Mouse (Mus musculus) 3134 (cell line): ENCODE measurements around the gene Xbp1.
"Not testable (repeated sequence)": the region's sequence is repeated elsewhere in the genome, so short reads cannot be mapped to it uniquely, and the experiment has no call there.

ENCODE experiments used
- DNase-seq: peaks from one replicate; pipeline ENCODE4 v3.0.0-alpha.2; 2011; ENCODE audit warnings: low spot score; ENCODE audit not compliant: insufficient read length; ENCODE audit errors: extremely low read depth

Gene Xbp1

DNA sequence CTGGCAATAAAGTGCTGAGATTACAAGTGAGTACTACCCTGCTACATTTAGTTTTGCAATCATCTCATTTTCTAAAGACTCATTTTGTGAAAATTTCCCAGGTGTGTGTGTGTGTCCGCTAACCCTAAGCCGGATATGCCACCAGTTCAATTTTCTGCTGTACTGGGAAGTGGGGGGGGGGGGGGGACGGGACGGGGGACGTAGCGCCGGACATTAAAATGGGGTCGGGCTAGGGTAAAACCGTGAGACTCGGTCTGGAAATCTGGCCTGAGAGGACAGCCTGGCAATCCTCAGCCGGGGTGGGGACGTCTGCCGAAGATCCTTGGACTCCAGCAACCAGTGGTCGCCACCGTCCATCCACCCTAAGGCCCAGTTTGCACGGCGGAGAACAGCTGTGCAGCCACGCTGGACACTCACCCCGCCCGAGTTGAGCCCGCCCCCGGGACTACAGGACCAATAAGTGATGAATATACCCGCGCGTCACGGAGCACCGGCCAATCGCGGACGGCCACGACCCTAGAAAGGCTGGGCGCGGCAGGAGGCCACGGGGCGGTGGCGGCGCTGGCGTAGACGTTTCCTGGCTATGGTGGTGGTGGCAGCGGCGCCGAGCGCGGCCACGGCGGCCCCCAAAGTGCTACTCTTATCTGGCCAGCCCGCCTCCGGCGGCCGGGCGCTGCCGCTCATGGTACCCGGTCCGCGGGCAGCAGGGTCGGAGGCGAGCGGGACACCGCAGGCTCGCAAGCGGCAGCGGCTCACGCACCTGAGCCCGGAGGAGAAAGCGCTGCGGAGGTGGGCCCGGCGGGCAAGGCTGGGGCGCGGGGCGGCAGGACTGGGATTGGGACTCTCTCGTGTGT is at the start of gene Xbp1:
TSS of gene Xbp1 (plus strand) at position 248 of the 854 bp plus-strand sequence.
- DNase-seq, result peak; percentile 96

GRCm38 (mm10) chr11:5474130-5474529 is 46.3 kb upstream of the Xbp1 start:
- peak; percentile 14 for DNase-seq

- DNase-seq, result not testable (repeated sequence)
Measured at GRCm38 (mm10) chr11:5475556-5476118, 44.8 kb upstream of the Xbp1 start.

GRCm38 (mm10) chr11:5476806-5477205 is 43.7 kb upstream of the Xbp1 start:
- DNase-seq, result no peak

- no peak for DNase-seq
Measured at GRCm38 (mm10) chr11:5478193-5478592, 42.3 kb upstream of the Xbp1 start.

- DNase-seq, result no peak
Measured at GRCm38 (mm10) chr11:5478831-5479230, 41.6 kb upstream of the Xbp1 start.

GRCm38 (mm10) chr11:5482581-5482980 is 37.9 kb upstream of the Xbp1 start:
- no peak for DNase-seq

- peak; percentile 69 for DNase-seq
Measured at GRCm38 (mm10) chr11:5485193-5486011, 35.1 kb upstream of the Xbp1 start.

DNA sequence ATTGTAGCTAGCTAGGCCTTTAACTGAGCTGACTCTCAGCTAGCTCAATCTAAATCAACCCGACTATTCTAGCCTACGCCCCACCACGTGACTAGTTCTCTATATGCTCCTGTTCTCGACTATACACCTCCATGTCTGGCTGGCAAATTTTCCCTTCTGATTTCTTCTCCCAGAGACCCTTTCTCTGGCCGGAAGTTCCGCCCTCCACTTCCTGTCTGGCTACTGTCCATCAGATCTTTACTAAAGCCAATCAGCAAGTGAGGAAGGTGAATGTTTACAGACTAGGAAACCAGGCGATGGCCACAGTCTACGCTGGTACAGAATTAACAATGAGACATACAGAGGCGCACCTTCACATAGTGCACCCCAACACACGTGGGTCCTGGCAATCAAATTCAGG is 31.0 kb upstream of the Xbp1 start:
- not testable (repeated sequence) for DNase-seq

- no peak for DNase-seq
Measured at GRCm38 (mm10) chr11:5490989-5491656, 29.3 kb upstream of the Xbp1 start.

DNA sequence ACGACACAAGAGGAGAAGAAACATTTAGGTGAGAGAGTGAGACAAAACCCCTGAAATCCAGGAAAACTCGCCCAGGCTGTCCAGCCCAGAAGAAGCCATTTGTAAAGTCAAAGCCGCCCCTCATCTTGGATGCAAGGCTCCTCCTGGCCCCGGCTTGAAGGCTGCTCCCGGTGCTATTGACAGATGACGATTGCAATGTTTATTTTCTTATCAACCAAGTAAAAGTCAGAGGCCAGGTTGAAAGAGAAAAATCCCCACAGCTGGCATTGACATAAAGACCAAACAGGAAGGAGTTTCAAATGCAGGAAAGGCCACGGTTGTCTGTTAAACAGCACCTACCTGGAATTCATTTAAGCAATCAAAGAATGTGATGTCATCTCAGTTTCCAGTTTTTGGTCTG is 28.5 kb upstream of the Xbp1 start:
- DNase-seq, result no peak

DNA sequence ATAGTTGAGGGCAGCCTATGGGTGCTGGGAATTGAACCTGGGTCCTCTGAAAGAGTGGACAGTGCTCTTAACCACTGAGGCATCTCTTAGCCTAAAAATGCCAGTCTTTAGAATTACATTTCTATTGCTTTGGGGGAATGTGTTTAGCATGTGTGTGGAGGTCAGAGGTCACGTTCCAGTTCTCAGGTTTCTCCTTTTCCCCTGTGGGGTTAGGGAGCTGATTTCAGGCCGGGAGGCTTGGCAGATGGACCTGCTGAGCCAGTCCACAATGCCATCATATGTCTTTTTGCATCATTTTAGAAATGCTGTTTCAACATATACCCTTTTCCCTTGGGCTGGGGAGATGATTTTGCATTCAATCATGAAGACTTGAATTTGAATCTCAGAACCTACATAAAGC is 26.6 kb upstream of the Xbp1 start:
- DNase-seq, result no peak

- DNase-seq, result no peak
Measured at GRCm38 (mm10) chr11:5495286-5495832, 25.1 kb upstream of the Xbp1 start.

- no peak for DNase-seq
Measured at GRCm38 (mm10) chr11:5495906-5496305, 24.6 kb upstream of the Xbp1 start.

GRCm38 (mm10) chr11:5496559-5497248 is 23.8 kb upstream of the Xbp1 start:
- DNase-seq, result no peak

DNA sequence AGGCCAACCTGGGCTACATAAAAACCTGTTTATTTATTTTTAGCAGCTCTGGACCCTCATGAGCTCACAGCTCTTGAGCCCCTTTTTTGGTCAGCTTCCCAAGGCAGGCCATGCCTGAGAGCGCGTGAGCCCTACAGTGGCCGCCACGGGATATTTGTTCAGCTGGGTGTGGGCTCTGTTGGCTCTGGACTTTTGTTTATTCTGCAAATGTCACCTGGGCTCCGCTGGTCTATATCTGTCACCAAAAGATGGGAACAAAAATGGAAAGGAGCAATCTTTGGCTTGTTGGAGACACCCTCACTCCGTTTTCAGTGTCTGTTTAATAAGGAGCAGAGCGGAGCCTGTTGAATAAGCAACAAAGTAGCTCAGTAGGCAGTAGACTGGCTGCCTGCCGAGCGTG is 22.0 kb upstream of the Xbp1 start:
- no peak for DNase-seq

DNA sequence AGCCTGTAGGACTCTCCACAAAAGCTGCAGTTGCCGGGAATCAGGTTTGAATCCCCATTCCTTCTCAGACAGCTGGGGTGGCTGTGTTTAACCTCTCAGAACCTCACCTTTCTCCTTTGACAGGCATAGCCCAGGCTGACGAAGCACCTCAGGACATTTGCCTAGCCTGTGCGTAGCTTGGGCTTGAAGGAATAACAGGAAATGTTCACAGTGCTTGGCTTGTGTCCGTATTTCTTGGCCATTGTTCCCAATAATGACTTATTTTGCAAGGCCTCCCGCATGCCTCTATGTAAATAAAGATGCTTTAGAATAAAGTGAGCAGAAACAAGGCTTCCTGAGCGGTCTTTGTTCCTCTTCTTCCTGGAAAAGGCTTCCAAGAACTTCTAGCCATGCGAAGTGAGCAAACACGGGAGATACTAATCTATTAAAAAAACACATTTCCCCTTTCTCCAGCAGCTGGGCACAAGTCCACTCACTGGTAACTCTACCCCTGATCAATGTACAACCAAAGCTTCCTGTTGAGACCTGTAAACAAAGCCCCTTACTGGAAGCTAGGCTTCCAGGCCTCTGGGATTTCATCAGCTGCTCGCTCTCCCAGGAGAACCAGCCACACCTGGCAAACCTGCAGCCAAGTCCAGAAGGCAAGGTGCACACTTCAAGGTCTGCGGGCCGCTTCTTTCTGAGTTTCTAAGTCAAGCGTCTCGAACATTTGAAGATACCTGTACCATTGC is 21.4 kb upstream of the Xbp1 start:
- DNase-seq, result no peak

GRCm38 (mm10) chr11:5499961-5500644 is 20.4 kb upstream of the Xbp1 start:
- no peak for DNase-seq
